Comparison of ENCODE assay signal across 22 mouse cellular contexts in genomic region chr11:21894696-21895095, GRCm38 (mm10).
DNase-seq lines count a peak whose midpoint lies in the region; ATAC-seq lines count a peak whose summit lies in the region.
"Had no signal": no experiment of that assay in that cellular context is flagged by ENCODE, and none has a peak within 500 bp of the region (broad histone marks: within the 10 kb centered on the region; RNA-seq: fewer than 3 reads in every experiment).

No protein-coding gene starts in this region.

- H3K27ac ChIP-seq in forebrain, embryonic 14.5 days (ENCODE audit: low read depth, low read length) = no peak overlapping the region
- H3K27ac ChIP-seq: embryonic facial prominence, embryonic 15.5 days; hindbrain, embryonic 10.5 days; hindbrain, embryonic 14.5 days had no signal

- H3K4me3 ChIP-seq in forebrain, embryonic 14.5 days (ENCODE audit: low read depth, low read length) = no peak overlapping the region
- H3K4me3 ChIP-seq: embryonic facial prominence, embryonic 15.5 days; erythroblast, embryonic 14.5 days; heart, embryonic 12.5 days; hindbrain, embryonic 10.5 days had no signal

- peak; percentile 30 for DNase-seq in brain, adult 2 months (ENCODE audit: low read depth, low spot score)
- DNase-seq in cerebellum, adult 11-12 months = peak; percentile 17
- peak; percentile 13 for DNase-seq in cerebellum, adult 9-10 months
- peak; percentile 54 to 69 for DNase-seq in cerebellum, postnatal 25 days
- DNase-seq in kidney, adult 8-10 months = no peak
- DNase-seq in adrenal gland, adult 18-20 months (ENCODE audit: low spot score in 2 of 2) = no peak
- no peak for DNase-seq in forebrain, embryonic 14.5 days (ENCODE audit: low spot score)
- DNase-seq: adrenal gland, adult 2 months; adrenal gland, postnatal 25 days; embryo, embryonic 11 days; gastrocnemius, postnatal 10 days; kidney, adult 2 months had no signal

- H3K36me3 ChIP-seq in forebrain, embryonic 14.5 days (ENCODE audit: control insufficient read depth, insufficient read depth, low read length) = no peaks in the 10 kb centered on the region
- H3K36me3 ChIP-seq: embryonic facial prominence, embryonic 15.5 days; heart, embryonic 12.5 days; hindbrain, embryonic 10.5 days had no signal

- no peaks in the 10 kb centered on the region for H3K9me3 ChIP-seq in forebrain, embryonic 14.5 days (replicated peaks; ENCODE audit: control insufficient read depth, low read length)
- H3K9me3 ChIP-seq: embryonic facial prominence, embryonic 15.5 days; heart, embryonic 12.5 days; hindbrain, embryonic 10.5 days had no signal

- H3K9ac ChIP-seq in forebrain, embryonic 14.5 days (ENCODE audit: low read length) = no peak overlapping the region
- H3K9ac ChIP-seq: embryonic facial prominence, embryonic 15.5 days; heart, embryonic 12.5 days; hindbrain, embryonic 14.5 days had no signal

- WGBS in forebrain, embryonic 14.5 days = 84% methylated on average over 3 of the region's 3 CpGs

- no peak for ATAC-seq in forebrain, embryonic 14.5 days
- ATAC-seq: activated CD4-positive, CD25-positive, alpha-beta regulatory T cell, adult 4 months; forebrain, embryonic 16.5 days; intestine, embryonic 16.5 days; Patski had no signal

- H3K27me3 ChIP-seq in forebrain, embryonic 14.5 days (replicated peaks; ENCODE audit: control insufficient read depth, insufficient read depth, low read length) = no peaks in the 10 kb centered on the region
- H3K27me3 ChIP-seq: CH12.LX; embryonic facial prominence, embryonic 15.5 days; heart, embryonic 12.5 days; Patski had no signal

- H3K4me2 ChIP-seq in forebrain, embryonic 14.5 days (ENCODE audit: low read length) = no peak overlapping the region
- H3K4me2 ChIP-seq: embryonic facial prominence, embryonic 15.5 days; heart, embryonic 12.5 days; hindbrain, embryonic 14.5 days had no signal

- H3K4me1 ChIP-seq in forebrain, embryonic 14.5 days (ENCODE audit: control insufficient read depth, insufficient read depth, low read length) = no peaks in the 10 kb centered on the region
- H3K4me1 ChIP-seq: embryonic facial prominence, embryonic 15.5 days; heart, embryonic 12.5 days; hindbrain, embryonic 10.5 days had no signal

Comparison
In these comparisons a context has a peak if more than half of its experiments do, and no peak if none do; other contexts are left out.
1. DNase-seq: peak in brain, adult 2 months (single experiment), cerebellum, adult 11-12 months (single experiment), cerebellum, adult 9-10 months (single experiment) and cerebellum, postnatal 25 days (2 of 2); none in kidney, adult 8-10 months (0 of 2), adrenal gland, adult 18-20 months (0 of 2) and forebrain, embryonic 14.5 days (single experiment).